Mouse (Mus musculus): Measurements from ENCODE around the gene Tspan4.
A peak's percentile ranks its signal among the peaks of the same experiment; 100 is the strongest.

The Tspan4 gene

GRCm38 (mm10) chr7:141461521-141462332 is 13.3 kb upstream of the Tspan4 start:
- no peak for DNase-seq (ENCODE audit: low spot score)

GRCm38 (mm10) chr7:141462333-141462821 is 12.7 kb upstream of the Tspan4 start:
- no peak for DNase-seq (ENCODE audit: low spot score)

GRCm38 (mm10) chr7:141463824-141464602 is 11.0 kb upstream of the Tspan4 start:
- no peak for DNase-seq (ENCODE audit: low spot score)

- no peak for DNase-seq (ENCODE audit: low spot score)
Measured at GRCm38 (mm10) chr7:141464603-141465201, 10.3 kb upstream of the Tspan4 start.

GRCm38 (mm10) chr7:141465388-141466044 is 9.5 kb upstream of the Tspan4 start:
- no peak for DNase-seq (ENCODE audit: low spot score)

GRCm38 (mm10) chr7:141466045-141466394 is 9.0 kb upstream of the Tspan4 start:
- DNase-seq (ENCODE audit: low spot score): no peak

GRCm38 (mm10) chr7:141466607-141467148 is 8.4 kb upstream of the Tspan4 start:
- no peak for DNase-seq (ENCODE audit: low spot score)

GRCm38 (mm10) chr7:141467230-141468030 is 7.6 kb upstream of the Tspan4 start, which contains the start of gene Cd151:
Gene Cd151 (plus strand): TSS chr7:141467392.
- peak; percentile 91 for DNase-seq (ENCODE audit: low spot score)

- DNase-seq (ENCODE audit: low spot score): peak; percentile 45
Measured at GRCm38 (mm10) chr7:141468164-141468521, 6.9 kb upstream of the Tspan4 start.

GRCm38 (mm10) chr7:141468522-141469211 is 6.4 kb upstream of the Tspan4 start:
- peak; percentile 79 for DNase-seq (ENCODE audit: low spot score)

- no peak for DNase-seq (ENCODE audit: low spot score)
Measured at GRCm38 (mm10) chr7:141469352-141469751, 5.7 kb upstream of the Tspan4 start.

GRCm38 (mm10) chr7:141469901-141470636 is 5.0 kb upstream of the Tspan4 start:
- DNase-seq (ENCODE audit: low spot score): no peak

GRCm38 (mm10) chr7:141470637-141470944 is 4.4 kb upstream of the Tspan4 start:
- DNase-seq (ENCODE audit: low spot score): no peak

- no peak for DNase-seq (ENCODE audit: low spot score)
Measured at GRCm38 (mm10) chr7:141471236-141471635, 3.8 kb upstream of the Tspan4 start.

- DNase-seq (ENCODE audit: low spot score): no peak
Measured at GRCm38 (mm10) chr7:141472226-141472625, 2.8 kb upstream of the Tspan4 start.

GRCm38 (mm10) chr7:141472763-141473162 is 2.3 kb upstream of the Tspan4 start:
- no peak for DNase-seq (ENCODE audit: low spot score)

- DNase-seq (ENCODE audit: low spot score): no peak
Measured at GRCm38 (mm10) chr7:141474160-141474559, 880 bp upstream of the Tspan4 start.

GRCm38 (mm10) chr7:141475805-141476158 is 742 bp downstream of the Tspan4 start:
- no peak for DNase-seq (ENCODE audit: low spot score)

GRCm38 (mm10) chr7:141476226-141476980 is 1.4 kb downstream of the Tspan4 start:
- DNase-seq (ENCODE audit: low spot score): peak; percentile 85
